Mouse (Mus musculus): ENCODE data around the gene Phf14. TPM values are rescaled to one million over a fixed set of nuclear protein-coding genes. Genes with fewer than 3 reads are reported as not detected.

Phf14 gene
- total RNA-seq, 2 experiments from 2014 or later, result 113 to 114 TPM

Other genes with a start within 250 kb of the Phf14 start
- 100 to 1,000 TPM; 873 to 899 TPM for gene Ndufa4, start 312 bp upstream of the Phf14 start, total RNA-seq (2021)